Mouse (Mus musculus) E14TG2a.4 (cell line): ENCODE data around the gene B3gat2.

Experiments
- CTCF ChIP-seq: conservative IDR thresholded peaks from 2 replicates; pipeline ENCODE4 v1.5.1; 2014; ENCODE audit warnings: low read length
- NANOG ChIP-seq: IDR thresholded peaks from 2 replicates; pipeline ENCODE4 v1.6.1; 2014; ENCODE audit warnings: borderline replicate concordance, low read length, mixed read lengths
- POU5F1 ChIP-seq: IDR thresholded peaks from 2 replicates; pipeline ENCODE4 v1.6.1; 2014; ENCODE audit warnings: low read length, borderline replicate concordance

- no peak for TF ChIP-seq CTCF
- TF ChIP-seq NANOG = no peak
- TF ChIP-seq POU5F1 = no peak
Observed at GRCm38 (mm10) chr1:23798306-23798705, 36.8 kb downstream of the B3gat2 start.
